Mouse (Mus musculus): ENCODE results near the gene Ctnnbl1. TPM values are rescaled to one million over a fixed set of nuclear protein-coding genes. Genes with fewer than 3 reads are reported as not detected.

The Ctnnbl1 gene
- polyA plus RNA-seq, 1 experiment from 2014 or later: 46.3 TPM

GRCm38 (mm10) chr2:157746558-157746957 lies 9.4 kb downstream of the Ctnnbl1 start:
- no peak overlapping the region for H3K4me2 ChIP-seq (ENCODE audit: low read length)
- no peaks in the 10 kb centered on the region for H3K4me1 ChIP-seq (replicated peaks; ENCODE audit: insufficient read depth, low read length)
- no peak for DNase-seq (ENCODE audit: low spot score)
- no peak for ATAC-seq (replicated peaks; ENCODE audit: low FRiP score, low read depth)
- no peaks in the 10 kb centered on the region for H3K27me3 ChIP-seq (ENCODE audit: insufficient read depth, low read length)
- H3K36me3 ChIP-seq (ENCODE audit: insufficient read depth, low read length): 0 out of 2 replicates have a peak, but pooled peaks cover 3% of the 10 kb centered on the region
- no peak overlapping the region for H3K27ac ChIP-seq
- H3K9me3 ChIP-seq (replicated peaks; ENCODE audit: low read length): no peaks in the 10 kb centered on the region
- H3K4me3 ChIP-seq (replicated peaks; ENCODE audit: low read depth, low read length): no peak overlapping the region
- WGBS: 46% methylated on average over 8 of the region's 9 CpGs
- TF ChIP-seq CTCF (IDR thresholded peaks at IDR 0.05; ENCODE audit: low read depth): no peak
- no peak overlapping the region for H3K9ac ChIP-seq (ENCODE audit: low read depth, low read length)

GRCm38 (mm10) chr2:157747989-157748388 lies 10.8 kb downstream of the Ctnnbl1 start:
- Histone ChIP-seq H3K27ac (no peak overlapping the region), H3K4me1 (replicated peaks; ENCODE audit: insufficient read depth, low read length) (peaks cover 4% of the 10 kb centered on the region; the same call in 1 of the 2 replicates), H3K27me3 (ENCODE audit: insufficient read depth, low read length) (no peaks in the 10 kb centered on the region), H3K4me2 (ENCODE audit: low read length) (no peak overlapping the region), H3K9ac (ENCODE audit: low read depth, low read length) (no peak overlapping the region), H3K4me3 (replicated peaks; ENCODE audit: low read depth, low read length) (no peak overlapping the region), H3K9me3 (replicated peaks; ENCODE audit: low read length) (no peaks in the 10 kb centered on the region), H3K36me3 (ENCODE audit: insufficient read depth, low read length) (0 out of 2 replicates have a peak, but pooled peaks cover 3% of the 10 kb centered on the region)
- ATAC-seq (replicated peaks; ENCODE audit: low FRiP score, low read depth): no peak
- no peak for DNase-seq (ENCODE audit: low spot score)
- 42% methylated on average over 2 of the region's 2 CpGs for WGBS
- no peak for TF ChIP-seq CTCF (IDR thresholded peaks at IDR 0.05; ENCODE audit: low read depth)

DNA sequence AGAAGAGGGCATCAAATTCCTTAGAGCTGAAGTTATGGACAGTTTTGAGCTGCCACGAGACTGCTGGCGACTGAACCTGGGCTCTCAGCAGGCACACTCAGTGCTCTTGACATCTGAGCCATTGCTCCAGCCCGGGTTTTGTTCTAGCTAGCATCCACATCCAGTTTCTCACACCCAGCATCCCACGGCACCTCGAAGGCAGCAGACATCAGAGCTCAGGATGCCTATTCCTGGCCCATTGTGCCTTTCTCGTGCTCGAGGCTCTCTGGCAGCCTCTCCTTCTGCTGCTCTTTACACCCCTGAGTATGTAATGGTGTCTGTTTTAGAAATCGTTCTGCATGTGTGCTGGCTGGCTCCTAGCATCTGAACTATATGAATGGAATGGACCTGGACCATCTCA lies 13.3 kb downstream of the Ctnnbl1 start:
- H3K4me3 ChIP-seq (replicated peaks; ENCODE audit: low read depth, low read length): no peak overlapping the region
- H3K27me3 ChIP-seq (ENCODE audit: insufficient read depth, low read length): no peaks in the 10 kb centered on the region
- WGBS: 59% methylated on average over 8 of the region's 8 CpGs
- ATAC-seq (replicated peaks; ENCODE audit: low FRiP score, low read depth) (no peak), DNase-seq (ENCODE audit: low spot score) (no peak)
- H3K27ac ChIP-seq: no peak overlapping the region
- no peaks in the 10 kb centered on the region for H3K9me3 ChIP-seq (replicated peaks; ENCODE audit: low read length)
- no peak for TF ChIP-seq CTCF (IDR thresholded peaks at IDR 0.05; ENCODE audit: low read depth)
- H3K4me1 ChIP-seq (replicated peaks; ENCODE audit: insufficient read depth, low read length): peaks cover 4% of the 10 kb centered on the region; the same call in 1 of the 2 replicates
- no peak overlapping the region for H3K4me2 ChIP-seq (ENCODE audit: low read length)
- 0 out of 2 replicates have a peak, but pooled peaks cover 3% of the 10 kb centered on the region for H3K36me3 ChIP-seq (ENCODE audit: insufficient read depth, low read length)
- no peak overlapping the region for H3K9ac ChIP-seq (ENCODE audit: low read depth, low read length)

- no peak for DNase-seq (ENCODE audit: low spot score)
- Histone ChIP-seq H3K4me3 (replicated peaks; ENCODE audit: low read depth, low read length) (no peak overlapping the region), H3K4me2 (ENCODE audit: low read length) (no peak overlapping the region), H3K36me3 (ENCODE audit: insufficient read depth, low read length) (0 out of 2 replicates have a peak, but pooled peaks cover 3% of the 10 kb centered on the region), H3K9me3 (replicated peaks; ENCODE audit: low read length) (no peaks in the 10 kb centered on the region), H3K27ac (no peak overlapping the region), H3K9ac (ENCODE audit: low read depth, low read length) (no peak overlapping the region), H3K27me3 (ENCODE audit: insufficient read depth, low read length) (no peaks in the 10 kb centered on the region), H3K4me1 (replicated peaks; ENCODE audit: insufficient read depth, low read length) (peaks cover 4% of the 10 kb centered on the region; the same call in 1 of the 2 replicates)
- 56% methylated on average over 12 of the region's 12 CpGs for WGBS
- ATAC-seq (replicated peaks; ENCODE audit: low FRiP score, low read depth): no peak
- no peak for TF ChIP-seq CTCF (IDR thresholded peaks at IDR 0.05; ENCODE audit: low read depth)
Measured at GRCm38 (mm10) chr2:157750926-157751588, 13.9 kb downstream of the Ctnnbl1 start.

- Histone ChIP-seq H3K4me2 (ENCODE audit: low read length) (no peak overlapping the region), H3K4me3 (replicated peaks; ENCODE audit: low read depth, low read length) (no peak overlapping the region), H3K9ac (ENCODE audit: low read depth, low read length) (no peak overlapping the region), H3K4me1 (replicated peaks; ENCODE audit: insufficient read depth, low read length) (peaks cover 4% of the 10 kb centered on the region; the same call in 1 of the 2 replicates), H3K27me3 (ENCODE audit: insufficient read depth, low read length) (no peaks in the 10 kb centered on the region), H3K9me3 (replicated peaks; ENCODE audit: low read length) (no peaks in the 10 kb centered on the region), H3K27ac (no peak overlapping the region), H3K36me3 (ENCODE audit: insufficient read depth, low read length) (0 out of 2 replicates have a peak, but pooled peaks cover 3% of the 10 kb centered on the region)
- TF ChIP-seq CTCF (IDR thresholded peaks at IDR 0.05; ENCODE audit: low read depth): no peak
- DNase-seq (ENCODE audit: low spot score) (peak; percentile 13), ATAC-seq (replicated peaks; ENCODE audit: low FRiP score, low read depth) (0 out of 2 replicates have a peak, but pooled peaks have one; percentile 29)
- 50% methylated on average over 22 of the region's 22 CpGs for WGBS
Measured at GRCm38 (mm10) chr2:157751589-157752373, 14.6 kb downstream of the Ctnnbl1 start.

- Histone ChIP-seq H3K4me3 (replicated peaks; ENCODE audit: low read depth, low read length) (no peak overlapping the region), H3K36me3 (ENCODE audit: insufficient read depth, low read length) (0 out of 2 replicates have a peak, but pooled peaks cover 3% of the 10 kb centered on the region), H3K4me1 (replicated peaks; ENCODE audit: insufficient read depth, low read length) (peaks cover 4% of the 10 kb centered on the region; the same call in 1 of the 2 replicates), H3K9me3 (replicated peaks; ENCODE audit: low read length) (no peaks in the 10 kb centered on the region), H3K4me2 (ENCODE audit: low read length) (no peak overlapping the region), H3K9ac (ENCODE audit: low read depth, low read length) (no peak overlapping the region), H3K27me3 (ENCODE audit: insufficient read depth, low read length) (no peaks in the 10 kb centered on the region), H3K27ac (no peak overlapping the region)
- no peak for TF ChIP-seq CTCF (IDR thresholded peaks at IDR 0.05; ENCODE audit: low read depth)
- DNase-seq (ENCODE audit: low spot score): no peak
- WGBS: 78% methylated on average over 7 of the region's 7 CpGs
- ATAC-seq (replicated peaks; ENCODE audit: low FRiP score, low read depth): no peak
Measured at GRCm38 (mm10) chr2:157752374-157752743, 15.2 kb downstream of the Ctnnbl1 start.

Data from kidney, postnatal 0 days (tissue).